Mouse (Mus musculus) forebrain, embryonic 14.5 days (tissue): Measurements from ENCODE around the gene Rbks. TPM values are rescaled to one million over a fixed set of nuclear protein-coding genes. Genes with fewer than 3 reads are reported as not detected.

Experiments used
- ATAC-seq: fragments of 200-750 bp; cut with Nextera tagmentation; 2 replicates; pipeline ENCODE4 v1.8.0; 2017; ENCODE audit warnings: mild to moderate bottlenecking, moderate library complexity
- DNase-seq: peaks from one replicate; pipeline ENCODE4 v3.0.0-alpha.2; 2015; ENCODE audit warnings: low spot score
- H3K27ac ChIP-seq: fragments of 300-500 bp; sonication (generic); 2 replicates; pipeline ENCODE4 v1.5.1; 2014; ENCODE audit warnings: low read depth, mild to moderate bottlenecking, control low read depth, low read length, moderate library complexity
- H3K27me3 ChIP-seq: fragments of 300-500 bp; sonication (generic); replicated peaks from 2 replicates; pipeline ENCODE4 v1.6.1; 2014; ENCODE audit warnings: low read length, control low read depth, mixed read lengths; ENCODE audit not compliant: control insufficient read depth, insufficient read depth
- H3K36me3 ChIP-seq: fragments of 300-500 bp; sonication (generic); 2 replicates; pipeline ENCODE4 v1.6.1; 2014; ENCODE audit warnings: low read length, control low read depth; ENCODE audit not compliant: control insufficient read depth, insufficient read depth
- H3K4me1 ChIP-seq: fragments of 300-500 bp; sonication (generic); 2 replicates; pipeline ENCODE4 v1.6.1; 2014; ENCODE audit warnings: antibody characterized with exemption, low read length, control low read depth; ENCODE audit not compliant: control insufficient read depth, insufficient read depth
- H3K4me2 ChIP-seq: fragments of 300-500 bp; sonication (generic); 2 replicates; pipeline ENCODE4 v1.6.1; 2014; ENCODE audit warnings: mild to moderate bottlenecking, control low read depth, low read length
- H3K4me3 ChIP-seq: fragments of 300-500 bp; sonication (generic); 2 replicates; pipeline ENCODE4 v1.5.1; 2014; ENCODE audit warnings: low read depth, low read length, control low read depth
- H3K9ac ChIP-seq: fragments of 300-500 bp; sonication (generic); 2 replicates; pipeline ENCODE4 v1.6.1; 2014; ENCODE audit warnings: mild to moderate bottlenecking, low read length, control low read depth, moderate library complexity
- H3K9me3 ChIP-seq: fragments of 300-500 bp; sonication (generic); replicated peaks from 2 replicates; pipeline ENCODE4 v1.6.1; 2016; ENCODE audit warnings: low read length, control low read depth, mixed read lengths; ENCODE audit not compliant: control insufficient read depth
- WGBS: fragments of 180-500 bp; shearing (Covaris S2); extraction: QIAGEN DNeasy Blood & Tissue Kit; methylation state at CpG from one replicate; pipeline ENCODE4 v1.1.7; 2014; 5-methylcytosine and 5-hydroxymethylcytosine counted together
- polyA plus RNA-seq: library from polyadenylated mRNA; unstranded; fragments of >200 nt; fragmentation: Nextera tagmentation; extraction: Ambion mirVana; gene quantifications from 2 replicates; pipeline ENCODE4 v1.2.1, GENCODE M21; 2014

Rbks gene
- polyA plus RNA-seq, 1 experiment from 2014 or later, result 1.9 TPM

- 75% methylated on average over 5 of the region's 5 CpGs for WGBS
- Histone ChIP-seq H3K4me1 (no peaks in the 10 kb centered on the region), H3K4me2 (no peak overlapping the region), H3K9me3 (no peaks in the 10 kb centered on the region), H3K27me3 (no peaks in the 10 kb centered on the region), H3K36me3 (no peaks in the 10 kb centered on the region), H3K4me3 (no peak overlapping the region), H3K9ac (no peak overlapping the region), H3K27ac (no peak overlapping the region)
- ATAC-seq (no peak), DNase-seq (no peak)
Observed at GRCm38 (mm10) chr5:31713841-31714264, 16.4 kb upstream of the Rbks start.

GRCm38 (mm10) chr5:31713280-31713711 is 15.9 kb upstream of the Rbks start:
- Histone ChIP-seq H3K4me1 (no peaks in the 10 kb centered on the region), H3K27me3 (no peaks in the 10 kb centered on the region), H3K9ac (no peak overlapping the region), H3K27ac (no peak overlapping the region), H3K4me2 (no peak overlapping the region), H3K9me3 (no peaks in the 10 kb centered on the region), H3K36me3 (no peaks in the 10 kb centered on the region), H3K4me3 (no peak overlapping the region)
- ATAC-seq, result no peak
- 90% methylated on average over 2 of the region's 2 CpGs for WGBS
- DNase-seq, result no peak

GRCm38 (mm10) chr5:31709389-31709788 is 12.0 kb upstream of the Rbks start:
- ATAC-seq (no peak), DNase-seq (no peak)
- Histone ChIP-seq H3K27me3 (no peaks in the 10 kb centered on the region), H3K9me3 (no peaks in the 10 kb centered on the region), H3K27ac (no peak overlapping the region), H3K4me2 (no peak overlapping the region), H3K4me1 (no peaks in the 10 kb centered on the region), H3K9ac (no peak overlapping the region), H3K36me3 (no peaks in the 10 kb centered on the region), H3K4me3 (no peak overlapping the region)
- 56% methylated on average over 1 of the region's 1 CpGs for WGBS

- Histone ChIP-seq H3K4me2 (no peak overlapping the region), H3K4me1 (no peaks in the 10 kb centered on the region), H3K27ac (no peak overlapping the region), H3K27me3 (no peaks in the 10 kb centered on the region), H3K9ac (no peak overlapping the region), H3K36me3 (peaks cover 8% of the 10 kb centered on the region; the same call in 1 of the 2 replicates), H3K4me3 (no peak overlapping the region), H3K9me3 (no peaks in the 10 kb centered on the region)
- DNase-seq (no peak), ATAC-seq (no peak)
- 88% methylated on average over 4 of the region's 4 CpGs for WGBS
Observed at GRCm38 (mm10) chr5:31706826-31707225, 9.4 kb upstream of the Rbks start.

GRCm38 (mm10) chr5:31704971-31705370 is 7.5 kb upstream of the Rbks start:
- ATAC-seq, result no peak
- no peak for DNase-seq
- no peaks in the 10 kb centered on the region for H3K9me3 ChIP-seq
- 91% methylated on average over 5 of the region's 5 CpGs for WGBS
- H3K27me3 ChIP-seq, result no peaks in the 10 kb centered on the region
- no peak overlapping the region for H3K4me3 ChIP-seq
- no peaks in the 10 kb centered on the region for H3K4me1 ChIP-seq
- peaks cover 8% of the 10 kb centered on the region; the same call in 1 of the 2 replicates for H3K36me3 ChIP-seq
- H3K27ac ChIP-seq, result no peak overlapping the region
- H3K4me2 ChIP-seq, result no peak overlapping the region
- no peak overlapping the region for H3K9ac ChIP-seq

GRCm38 (mm10) chr5:31699397-31699796 is 2.0 kb upstream of the Rbks start:
- H3K27me3 ChIP-seq, result no peaks in the 10 kb centered on the region
- no peak overlapping the region for H3K4me2 ChIP-seq
- peaks cover 8% of the 10 kb centered on the region; the same call in 1 of the 2 replicates for H3K36me3 ChIP-seq
- H3K4me3 ChIP-seq, result no peak overlapping the region
- ATAC-seq, result no peak
- no peaks in the 10 kb centered on the region for H3K9me3 ChIP-seq
- no peak overlapping the region for H3K9ac ChIP-seq
- DNase-seq, result no peak
- H3K27ac ChIP-seq, result no peak overlapping the region
- H3K4me1 ChIP-seq, result peaks cover 4% of the 10 kb centered on the region

GRCm38 (mm10) chr5:31698931-31699330 is 1.5 kb upstream of the Rbks start:
- WGBS, result 25% methylated on average over 4 of the region's 4 CpGs
- no peak overlapping the region; the same call in 1 of the 2 replicates for H3K9ac ChIP-seq
- no peak for DNase-seq
- no peaks in the 10 kb centered on the region for H3K27me3 ChIP-seq
- no peaks in the 10 kb centered on the region for H3K9me3 ChIP-seq
- no peak overlapping the region for H3K4me3 ChIP-seq
- H3K4me2 ChIP-seq, result peak overlapping the region; percentile 81; the same call in 1 of the 2 replicates
- peaks cover 3% of the 10 kb centered on the region; the same call in 1 of the 2 replicates for H3K36me3 ChIP-seq
- H3K4me1 ChIP-seq, result peaks cover 4% of the 10 kb centered on the region
- H3K27ac ChIP-seq, result no peak overlapping the region
- no peak for ATAC-seq

GRCm38 (mm10) chr5:31698297-31698726 is 885 bp upstream of the Rbks start:
- H3K27me3 ChIP-seq, result no peaks in the 10 kb centered on the region
- peak overlapping the region; percentile 89 for H3K27ac ChIP-seq
- DNase-seq (peak; percentile 93), ATAC-seq (peak; percentile 83)
- 4% methylated on average over 16 of the region's 16 CpGs for WGBS
- peak overlapping the region; percentile 81 for H3K4me2 ChIP-seq
- H3K4me3 ChIP-seq, result peak overlapping the region; percentile 77
- peaks cover 2% of the 10 kb centered on the region; the same call in 1 of the 2 replicates for H3K36me3 ChIP-seq
- H3K9ac ChIP-seq, result peak overlapping the region; percentile 88
- H3K4me1 ChIP-seq, result peaks cover 4% of the 10 kb centered on the region
- no peaks in the 10 kb centered on the region for H3K9me3 ChIP-seq

- no peaks in the 10 kb centered on the region for H3K9me3 ChIP-seq
- peak within 1 kb of the TSS; percentile 88 for H3K9ac ChIP-seq
- no peaks in the 10 kb centered on the region for H3K27me3 ChIP-seq
- no peaks in the 10 kb centered on the region for H3K36me3 ChIP-seq
- ATAC-seq (peak; percentile 96), DNase-seq (peak; percentile 93)
- peak within 1 kb of the TSS; percentile 89 for H3K27ac ChIP-seq
- under 1% methylated on average over 71 of the region's 71 CpGs for WGBS
- H3K4me1 ChIP-seq, result peaks cover 4% of the 10 kb centered on the region
- H3K4me3 ChIP-seq, result peak within 1 kb of the TSS; percentile 77
- H3K4me2 ChIP-seq, result peak within 1 kb of the TSS; percentile 81
Observed at GRCm38 (mm10) chr5:31697644-31698296, 343 bp upstream of the Rbks start, which contains the start of gene Babam2. Gene Babam2, plus strand, starts transcription at chr5:31697684.
